Mouse (Mus musculus) midbrain, postnatal 0 days (tissue): ENCODE results near the gene Gm17428. TPM values are rescaled to one million over a fixed set of nuclear protein-coding genes. Genes with fewer than 3 reads are reported as not detected.
A peak's percentile ranks its signal among the peaks of the same experiment; 100 is the strongest.

ENCODE experiments used
- ATAC-seq: fragments of 200-750 bp; cut with Nextera tagmentation; 2 replicates; pipeline ENCODE4 v1.8.0; 2017; ENCODE audit warnings: moderate number of reproducible peaks, mild to moderate bottlenecking, moderate TSS enrichment, moderate library complexity; ENCODE audit not compliant: low FRiP score
- DNase-seq: peaks from one replicate; pipeline ENCODE4 v3.0.0-alpha.2; 2015; ENCODE audit warnings: low spot score
- H3K27ac ChIP-seq: fragments of 300-500 bp; sonication (generic); 2 replicates; pipeline ENCODE4 v1.5.1; 2014; ENCODE audit warnings: low read depth, mild to moderate bottlenecking, low read length, mixed read lengths
- H3K27me3 ChIP-seq: fragments of 300-500 bp; sonication (generic); 2 replicates; pipeline ENCODE4 v1.6.1; 2014; ENCODE audit warnings: low read length, control low read depth, mixed read lengths; ENCODE audit not compliant: insufficient read depth
- H3K36me3 ChIP-seq: fragments of 300-500 bp; sonication (generic); 2 replicates; pipeline ENCODE4 v1.6.1; 2014; ENCODE audit warnings: low read length, control low read depth, mixed read lengths; ENCODE audit not compliant: insufficient read depth
- H3K4me1 ChIP-seq: fragments of 300-500 bp; sonication (generic); 2 replicates; pipeline ENCODE4 v1.6.1; 2014; ENCODE audit warnings: mild to moderate bottlenecking, control low read depth, antibody characterized with exemption, low read length, mixed read lengths; ENCODE audit not compliant: insufficient read depth
- H3K4me2 ChIP-seq: fragments of 300-500 bp; sonication (generic); 2 replicates; pipeline ENCODE4 v1.6.1; 2014; ENCODE audit warnings: low read depth, mild to moderate bottlenecking, low read length, mixed read lengths; ENCODE audit not compliant: poor library complexity, severe bottlenecking
- H3K4me3 ChIP-seq: fragments of 300-500 bp; sonication (generic); 2 replicates; pipeline ENCODE4 v1.5.1; 2014; ENCODE audit warnings: low read depth, mild to moderate bottlenecking, low read length, moderate library complexity
- H3K9ac ChIP-seq: fragments of 300-500 bp; sonication (generic); replicated peaks from 2 replicates; pipeline ENCODE4 v1.6.1; 2014; ENCODE audit warnings: mild to moderate bottlenecking, low read length, moderate library complexity, mixed read lengths; ENCODE audit not compliant: poor library complexity, severe bottlenecking
- H3K9me3 ChIP-seq: fragments of 300-500 bp; sonication (generic); 2 replicates; pipeline ENCODE4 v1.6.1; 2016; ENCODE audit warnings: low read length, control low read depth
- CTCF ChIP-seq: IDR thresholded peaks from 2 replicates; pipeline ENCODE4 v1.5.1; 2016; ENCODE audit warnings: antibody characterized with exemption, mild to moderate bottlenecking
- WGBS: fragments of 180-500 bp; shearing (Covaris S2); extraction: QIAGEN DNeasy Blood & Tissue Kit; methylation state at CpG from one replicate; pipeline ENCODE4 v1.1.7; 2014; 5-methylcytosine and 5-hydroxymethylcytosine counted together
- microRNA counts: library from miRNA; unstranded; fragments of <30 nt; microRNA quantifications from one replicate; lab custom pipeline; 2015
- microRNA-seq: library from miRNA; unstranded; fragments of <30 nt; microRNA quantifications from one replicate; pipeline ENCODE4, GENCODE M21; 2016; ENCODE audit warnings: borderline number of aligned reads
- polyA plus RNA-seq: library from polyadenylated mRNA; unstranded; fragments of >200 nt; fragmentation: Nextera tagmentation; extraction: Ambion mirVana; gene quantifications from 2 replicates; pipeline ENCODE4 v1.2.1, GENCODE M21; 2015
- total RNA-seq: library from RNA; depleted of rRNA; stranded (reverse); fragments of >200 nt; gene quantifications from 2 replicates; pipeline ENCODE4 v1.2.3, GENCODE M21; 2014; rRNA removed

Gene Gm17428
- total and polyA plus RNA-seq, 2 experiments from 2014 or later = not detected

- WGBS = under 1% methylated on average over 17 of the region's 17 CpGs
- DNase-seq (peak; percentile 8), ATAC-seq (peak; percentile 27)
- Histone ChIP-seq H3K9me3 (no peaks in the 10 kb centered on the region), H3K9ac (peak overlapping the region; percentile 65), H3K4me3 (peak overlapping the region; percentile 78), H3K27me3 (no peaks in the 10 kb centered on the region), H3K27ac (peak overlapping the region; percentile 80), H3K4me1 (peaks cover 3% of the 10 kb centered on the region; the same call in 1 of the 2 replicates), H3K36me3 (peaks cover 9% of the 10 kb centered on the region), H3K4me2 (peak overlapping the region; percentile 88)
- TF ChIP-seq CTCF = no peak
These were observed 39.0 kb downstream of the Gm17428 start for GRCm38 (mm10) chr14:55015767-55016111.

GRCm38 (mm10) chr14:55016876-55017275 lies 40.1 kb downstream of the Gm17428 start:
- Histone ChIP-seq H3K4me3 (no peak overlapping the region), H3K27ac (no peak overlapping the region), H3K4me2 (no peak overlapping the region), H3K36me3 (peaks cover 16% of the 10 kb centered on the region), H3K9me3 (no peaks in the 10 kb centered on the region), H3K4me1 (peaks cover 3% of the 10 kb centered on the region; the same call in 1 of the 2 replicates), H3K27me3 (no peaks in the 10 kb centered on the region), H3K9ac (no peak overlapping the region)
- 94% methylated on average over 16 of the region's 16 CpGs for WGBS
- ATAC-seq (no peak), DNase-seq (no peak)
- no peak for TF ChIP-seq CTCF

GRCm38 (mm10) chr14:55020394-55020793 lies 43.7 kb downstream of the Gm17428 start:
- WGBS = 20% methylated on average over 9 of the region's 9 CpGs
- ATAC-seq (no peak), DNase-seq (peak; percentile 38)
- H3K36me3 ChIP-seq = peaks cover 30% of the 10 kb centered on the region
- H3K9me3 ChIP-seq = no peaks in the 10 kb centered on the region
- H3K4me3 ChIP-seq = no peak overlapping the region
- TF ChIP-seq CTCF = no peak
- no peak overlapping the region for H3K27ac ChIP-seq
- no peak overlapping the region for H3K4me2 ChIP-seq
- no peak overlapping the region for H3K9ac ChIP-seq
- peaks cover 3% of the 10 kb centered on the region; the same call in 1 of the 2 replicates for H3K4me1 ChIP-seq
- H3K27me3 ChIP-seq = no peaks in the 10 kb centered on the region

- Histone ChIP-seq H3K27ac (no peak overlapping the region), H3K4me2 (no peak overlapping the region), H3K27me3 (no peaks in the 10 kb centered on the region), H3K4me3 (no peak overlapping the region), H3K9me3 (no peaks in the 10 kb centered on the region), H3K4me1 (no peaks in the 10 kb centered on the region; the same call in 1 of the 2 replicates), H3K36me3 (peaks cover 27% of the 10 kb centered on the region), H3K9ac (no peak overlapping the region)
- no peak for DNase-seq
- WGBS = 94% methylated on average over 15 of the region's 15 CpGs
- no peak for ATAC-seq
- TF ChIP-seq CTCF = no peak
These were observed 46.3 kb downstream of the Gm17428 start for GRCm38 (mm10) chr14:55023011-55023410.

GRCm38 (mm10) chr14:55024236-55024635 lies 47.5 kb downstream of the Gm17428 start:
- DNase-seq (peak; percentile 86), ATAC-seq (no peak)
- H3K27me3 ChIP-seq = no peaks in the 10 kb centered on the region
- 57% methylated on average over 7 of the region's 7 CpGs for WGBS
- no peaks in the 10 kb centered on the region for H3K9me3 ChIP-seq
- TF ChIP-seq CTCF = peak; percentile 85
- H3K4me1 ChIP-seq = peaks cover 9% of the 10 kb centered on the region
- no peak overlapping the region for H3K4me3 ChIP-seq
- peaks cover 27% of the 10 kb centered on the region for H3K36me3 ChIP-seq
- H3K27ac ChIP-seq = no peak overlapping the region
- no peak overlapping the region for H3K9ac ChIP-seq
- H3K4me2 ChIP-seq = no peak overlapping the region

GRCm38 (mm10) chr14:55025527-55025926 lies 48.8 kb downstream of the Gm17428 start:
- WGBS = 80% methylated on average over 5 of the region's 5 CpGs
- H3K9me3 ChIP-seq = no peaks in the 10 kb centered on the region
- peak; percentile 68 for TF ChIP-seq CTCF

More at GRCm38 (mm10) chr14:55025527-55025926, 48.8 kb downstream of the Gm17428 start:
- no peaks in the 10 kb centered on the region for H3K27me3 ChIP-seq
- no peak overlapping the region for H3K4me2 ChIP-seq
- peaks cover 12% of the 10 kb centered on the region for H3K4me1 ChIP-seq
- H3K9ac ChIP-seq = no peak overlapping the region
- DNase-seq (no peak), ATAC-seq (no peak)
- H3K4me3 ChIP-seq = no peak overlapping the region
- peaks cover 22% of the 10 kb centered on the region for H3K36me3 ChIP-seq
- no peak overlapping the region for H3K27ac ChIP-seq

MicroRNA genes within 50 kb of the gene (microRNA counts, 519-probe panel; counts per million panel counts)
- microRNA mmu-miR-208a (lab: Ali Mortazavi, UCI) = 2,980 counts per million, percentile 69 among the panel's probes with 10 or more counts
- microRNA mmu-miR-208b (lab: Ali Mortazavi, UCI) = 528 counts per million, percentile 58 among the panel's probes with 10 or more counts

Small RNAs within 50 kb of the gene (microRNA-seq; reads per million reads assigned to microRNA genes)
- gene Mir208a = 1.0 reads per million
- gene Mir208b = 18.1 reads per million, percentile 27 among the genes with 10 or more reads in this experiment

Other genes with a start within 250 kb of the Gm17428 start
- gene Slc7a8, start 195.0 kb upstream of the Gm17428 start, total RNA-seq = 10.3 and 11.3 TPM in 2 replicates
- gene Slc7a8, start 195.0 kb upstream of the Gm17428 start, polyA plus RNA-seq = 8.8 and 9.7 TPM in 2 replicates
- 0.38 TPM in 1 of 2 replicates, not detected in the other for gene Rnf212b, start 162.8 kb upstream of the Gm17428 start, total RNA-seq
- not detected in 2 replicates for gene Rnf212b, start 162.8 kb upstream of the Gm17428 start, polyA plus RNA-seq
- 6.9 and 9.4 TPM in 2 replicates for gene Homez, start 106.0 kb upstream of the Gm17428 start, total RNA-seq
- gene Homez, start 106.0 kb upstream of the Gm17428 start, polyA plus RNA-seq = 8.0 and 9.6 TPM in 2 replicates
- 27.1 and 37.2 TPM in 2 replicates for gene Ppp1r3e, start 99.4 kb upstream of the Gm17428 start, total RNA-seq
- gene Ppp1r3e, start 99.4 kb upstream of the Gm17428 start, polyA plus RNA-seq = 2.8 and 4.1 TPM in 2 replicates
- gene Bcl2l2, start 93.6 kb upstream of the Gm17428 start, total RNA-seq = 23.1 and 31.2 TPM in 2 replicates
- gene Bcl2l2, start 93.6 kb upstream of the Gm17428 start, polyA plus RNA-seq = 2.9 and 3.7 TPM in 2 replicates
- 0.82 TPM in 1 of 2 replicates, not detected in the other for gene Gm20521, start 93.5 kb upstream of the Gm17428 start, total RNA-seq
- gene Gm20521, start 93.5 kb upstream of the Gm17428 start, polyA plus RNA-seq = 1.4 and 1.6 TPM in 2 replicates
- 95.1 and 115 TPM in 2 replicates for gene Pabpn1, start 84.4 kb upstream of the Gm17428 start, total RNA-seq
- 139 and 162 TPM in 2 replicates for gene Pabpn1, start 84.4 kb upstream of the Gm17428 start, polyA plus RNA-seq
- gene Slc22a17, start 63.8 kb upstream of the Gm17428 start, total RNA-seq = 495 and 558 TPM in 2 replicates
- 345 TPM in 2 replicates for gene Slc22a17, start 63.8 kb upstream of the Gm17428 start, polyA plus RNA-seq
- gene Efs, start 50.8 kb upstream of the Gm17428 start, total RNA-seq = 24.0 and 41.4 TPM in 2 replicates
- 8.5 and 8.9 TPM in 2 replicates for gene Efs, start 50.8 kb upstream of the Gm17428 start, polyA plus RNA-seq
- 1.1 TPM in 1 of 2 replicates, not detected in the other for gene Il25, start 44.2 kb upstream of the Gm17428 start, total RNA-seq
- 0.38 and 0.48 TPM in 2 replicates for gene Il25, start 44.2 kb upstream of the Gm17428 start, polyA plus RNA-seq
- 26.4 and 44.8 TPM in 2 replicates for gene Cmtm5, start 40.7 kb upstream of the Gm17428 start, total RNA-seq
- 27.0 and 27.5 TPM in 2 replicates for gene Cmtm5, start 40.7 kb upstream of the Gm17428 start, polyA plus RNA-seq
- 0.24 and 0.33 TPM in 2 replicates for gene Myh6, start 10.0 kb upstream of the Gm17428 start, total RNA-seq
- 2.1 and 2.5 TPM in 2 replicates for gene Myh6, start 10.0 kb upstream of the Gm17428 start, polyA plus RNA-seq
- gene Myh7, start 17.7 kb downstream of the Gm17428 start, total RNA-seq = 1.8 and 3.2 TPM in 2 replicates
- 9.6 and 10.3 TPM in 2 replicates for gene Myh7, start 17.7 kb downstream of the Gm17428 start, polyA plus RNA-seq
- gene Ngdn, start 38.5 kb downstream of the Gm17428 start, total RNA-seq = 20.9 and 29.6 TPM in 2 replicates
- gene Ngdn, start 38.5 kb downstream of the Gm17428 start, polyA plus RNA-seq = 44.3 and 48.1 TPM in 2 replicates
- gene Zfhx2, start 115.4 kb downstream of the Gm17428 start, total RNA-seq = 16.4 and 18.6 TPM in 2 replicates
- gene Zfhx2, start 115.4 kb downstream of the Gm17428 start, polyA plus RNA-seq = 11.2 and 14.2 TPM in 2 replicates
- gene Thtpa, start 117.9 kb downstream of the Gm17428 start, total RNA-seq = 38.0 and 42.1 TPM in 2 replicates
- 32.5 and 35.2 TPM in 2 replicates for gene Thtpa, start 117.9 kb downstream of the Gm17428 start, polyA plus RNA-seq
- 8.2 and 11.6 TPM in 2 replicates for gene Ap1g2, start 129.7 kb downstream of the Gm17428 start, total RNA-seq
- 6.6 and 8.9 TPM in 2 replicates for gene Ap1g2, start 129.7 kb downstream of the Gm17428 start, polyA plus RNA-seq
- gene Jph4, start 140.0 kb downstream of the Gm17428 start, total RNA-seq = 158 and 182 TPM in 2 replicates
- 41.7 and 45.1 TPM in 2 replicates for gene Jph4, start 140.0 kb downstream of the Gm17428 start, polyA plus RNA-seq
- gene Dhrs2, start 245.1 kb downstream of the Gm17428 start, total RNA-seq = 2.0 TPM in 1 of 2 replicates, not detected in the other
- gene Dhrs2, start 245.1 kb downstream of the Gm17428 start, polyA plus RNA-seq = 0.56 and 0.86 TPM in 2 replicates